Mouse (Mus musculus): ENCODE measurements around the gene Parp6. TPM values are rescaled to one million over a fixed set of nuclear protein-coding genes. Genes with fewer than 3 reads are reported as not detected.

Gene Parp6
- total and polyA plus RNA-seq, 3 experiments, result 6.4 to 13.8 TPM; not detected in 1

DNA sequence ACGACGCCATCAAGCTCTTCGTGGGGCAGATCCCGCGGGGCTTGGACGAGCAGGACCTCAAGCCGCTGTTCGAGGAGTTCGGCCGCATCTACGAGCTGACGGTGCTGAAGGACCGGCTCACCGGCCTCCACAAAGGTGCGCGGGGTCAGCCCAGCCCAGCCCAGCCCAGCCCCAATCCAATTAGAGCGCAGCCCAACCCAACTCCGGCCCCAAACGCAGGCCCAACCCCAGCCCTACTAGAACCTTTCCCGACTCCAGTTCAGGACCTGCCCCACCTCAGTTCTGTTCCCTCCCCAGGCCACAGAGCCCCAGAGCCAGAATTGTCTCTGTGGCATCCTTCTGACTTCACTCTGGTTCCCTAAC lies 38.6 kb upstream of the Parp6 start:
- no peak overlapping the region for H3K4me3 ChIP-seq (ENCODE audit: control insufficient read depth in 1 of 2, insufficient read depth in 1 of 2, low read depth in 2 of 2, low read length in 2 of 2)
- H3K27me3 ChIP-seq (ENCODE audit: control insufficient read depth in 1 of 2, insufficient read depth in 2 of 2, low read length in 2 of 2), result peaks cover 0 to 5% of the 10 kb centered on the region in 2 experiments; a peak in 2 of 4 replicates
- H3K9ac ChIP-seq (ENCODE audit: control insufficient read depth, low read depth, low read length, poor library complexity, severe bottlenecking), result no peak overlapping the region

DNA sequence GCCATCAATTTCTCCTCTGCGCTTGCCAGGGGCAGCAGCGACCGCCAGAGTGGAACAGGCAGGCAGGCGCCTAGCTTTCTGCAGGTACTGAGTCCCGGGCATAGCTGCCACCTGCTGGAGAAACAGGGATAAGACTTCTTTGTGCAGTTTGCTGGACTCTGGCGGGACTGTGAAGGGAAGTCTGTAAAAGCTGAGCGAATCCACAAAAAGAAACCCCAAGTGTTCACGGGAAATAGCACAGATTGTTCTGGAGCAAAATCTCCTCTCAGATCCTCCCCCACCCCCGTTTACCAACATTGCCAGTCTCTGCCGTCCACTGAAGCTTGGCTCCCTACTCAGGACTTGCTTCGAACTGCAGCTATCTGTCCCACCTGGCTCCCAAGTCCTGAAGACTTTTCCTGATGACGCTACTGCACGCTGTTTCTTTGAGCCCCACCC lies 32.2 kb upstream of the Parp6 start:
- Histone ChIP-seq H3K4me1 (ENCODE audit: control insufficient read depth in 1 of 2, insufficient read depth in 2 of 2, low read length in 2 of 2) (peaks cover 0 to 4% of the 10 kb centered on the region in 2 experiments; a peak in 1 of 4 replicates), H3K9ac (ENCODE audit: control insufficient read depth, low read depth, low read length, poor library complexity, severe bottlenecking) (no peak overlapping the region), H3K79me2 (ENCODE audit: control insufficient read depth, insufficient read depth, low read length, poor library complexity) (no peaks in the 10 kb centered on the region), H3K27me3 (ENCODE audit: control insufficient read depth in 1 of 2, insufficient read depth in 2 of 2, low read length in 2 of 2) (peaks cover 5% of the 10 kb centered on the region in 2 experiments), H3K36me3 (ENCODE audit: control insufficient read depth in 1 of 2, insufficient read depth in 2 of 2, low read length in 2 of 2) (no peaks in the 10 kb centered on the region; a peak in 1 of 4 replicates), H3K4me3 (ENCODE audit: control insufficient read depth in 1 of 2, insufficient read depth in 1 of 2, low read depth in 2 of 2, low read length in 2 of 2) (no peak overlapping the region), H3K9me3 (replicated peaks; ENCODE audit: insufficient read depth, low read length) (no peaks in the 10 kb centered on the region), H3K27ac (ENCODE audit: control insufficient read depth, low read depth, low read length) (no peak overlapping the region)
- TF ChIP-seq RAD21 (IDR thresholded peaks at IDR 0.05; ENCODE audit: low read depth, low read length), result peak; percentile 77
- TF ChIP-seq UBTF (IDR thresholded peaks at IDR 0.05; ENCODE audit: borderline replicate concordance, insufficient read depth, low read depth, low read length), result no peak
- no peak for TF ChIP-seq KAT2A (conservative IDR thresholded peaks at IDR 0.05; ENCODE audit: low read depth, low read length)
- no peak for TF ChIP-seq NELFE (IDR thresholded peaks at IDR 0.05; ENCODE audit: low read depth, low read length)
- no peak for TF ChIP-seq CHD2 (IDR thresholded peaks at IDR 0.05; ENCODE audit: low read length)
- TF ChIP-seq ZMIZ1 (IDR thresholded peaks at IDR 0.05; ENCODE audit: low read depth, low read length), result no peak
- TF ChIP-seq SMC3 (IDR thresholded peaks at IDR 0.05; ENCODE audit: low read depth, low read length), result peak; percentile 90
- no peak for TF ChIP-seq RCOR1 (IDR thresholded peaks at IDR 0.05; ENCODE audit: low read depth, low read length)
- no peak for TF ChIP-seq USF1 (IDR thresholded peaks at IDR 0.05; ENCODE audit: low read depth, low read length)
- TF ChIP-seq NRF1 (IDR thresholded peaks at IDR 0.05; ENCODE audit: insufficient read depth, low read depth, low read length, poor library complexity, severe bottlenecking), result no peak
- peak; percentile 58; the same call in 1 of the 2 replicates for TF ChIP-seq ZC3H11A (IDR thresholded peaks at IDR 0.05; ENCODE audit: low read depth, low read length)
- no peak for TF ChIP-seq CHD1 (IDR thresholded peaks at IDR 0.05; ENCODE audit: low read depth, low read length)
- no peak for TF ChIP-seq MEF2A (IDR thresholded peaks at IDR 0.05; ENCODE audit: extremely low read depth, insufficient replicate concordance, low read depth, low read length, poor library complexity, severe bottlenecking)
- TF ChIP-seq CTCF (IDR thresholded peaks at IDR 0.05 in 2 of 3, conservative IDR thresholded peaks at IDR 0.05 in 1 of 3; ENCODE audit: control insufficient read depth in 1 of 3, insufficient read depth in 1 of 3, low read depth in 2 of 3, low read length in 3 of 3, poor library complexity in 1 of 3, severe bottlenecking in 1 of 3), result peak; percentile 56 to 86 (median 84)
- TF ChIP-seq JUND (IDR thresholded peaks at IDR 0.05; ENCODE audit: low read depth, low read length), result no peak
- no peak for TF ChIP-seq HCFC1 (IDR thresholded peaks at IDR 0.05; ENCODE audit: low read depth, low read length)
- peak; percentile 81 for DNase-seq (ENCODE audit: low read depth, low spot score)

More for the DNA sequence above, 38.6 kb upstream of the Parp6 start:
- TF ChIP-seq RCOR1 (IDR thresholded peaks at IDR 0.05; ENCODE audit: low read depth, low read length) (no peak), MYC (IDR thresholded peaks at IDR 0.05; ENCODE audit: low read depth, low read length) (no peak), HCFC1 (IDR thresholded peaks at IDR 0.05; ENCODE audit: low read depth, low read length) (no peak), MAFK (IDR thresholded peaks at IDR 0.05; ENCODE audit: borderline replicate concordance, low read depth, low read length) (no peak), MXI1 (IDR thresholded peaks at IDR 0.05; ENCODE audit: low read depth, low read length) (no peak), CHD1 (IDR thresholded peaks at IDR 0.05; ENCODE audit: low read depth, low read length) (no peak), EP300 (IDR thresholded peaks at IDR 0.05; ENCODE audit: low read depth in 1 of 2, low read length in 2 of 2) (no peak), USF2 (IDR thresholded peaks at IDR 0.05; ENCODE audit: borderline replicate concordance in 1 of 2, insufficient read depth in 1 of 2, low read depth in 1 of 2, low read length in 2 of 2) (no peak), POLR2A (IDR thresholded peaks at IDR 0.05; ENCODE audit: control insufficient read depth in 1 of 2, insufficient read depth in 1 of 2, low read depth in 1 of 2, low read length in 2 of 2, poor library complexity in 1 of 2) (no peak), MAZ (IDR thresholded peaks at IDR 0.05; ENCODE audit: low read depth, low read length) (no peak), NELFE (IDR thresholded peaks at IDR 0.05; ENCODE audit: low read depth, low read length) (no peak), E2F4 (IDR thresholded peaks at IDR 0.05; ENCODE audit: borderline replicate concordance, low read depth, low read length) (no peak), SIN3A (IDR thresholded peaks at IDR 0.05; ENCODE audit: low read length) (no peak)
- Histone ChIP-seq H3K36me3 (ENCODE audit: control insufficient read depth in 1 of 2, insufficient read depth in 2 of 2, low read length in 2 of 2) (peaks cover 0 to 5% of the 10 kb centered on the region in 2 experiments; a peak in 2 of 4 replicates), H3K79me2 (ENCODE audit: control insufficient read depth, insufficient read depth, low read length, poor library complexity) (no peaks in the 10 kb centered on the region), H3K9me3 (replicated peaks; ENCODE audit: insufficient read depth, low read length) (no peaks in the 10 kb centered on the region), H3K4me1 (ENCODE audit: control insufficient read depth in 1 of 2, insufficient read depth in 2 of 2, low read length in 2 of 2) (peaks cover 0 to 19% of the 10 kb centered on the region in 2 experiments; a peak in 2 of 4 replicates), H3K27ac (ENCODE audit: control insufficient read depth, low read depth, low read length) (no peak overlapping the region)
- no peak for DNase-seq (ENCODE audit: low read depth, low spot score)

All from MEL (cell line).